Mouse (Mus musculus): Measurements from ENCODE around the gene Ak2.

DNA sequence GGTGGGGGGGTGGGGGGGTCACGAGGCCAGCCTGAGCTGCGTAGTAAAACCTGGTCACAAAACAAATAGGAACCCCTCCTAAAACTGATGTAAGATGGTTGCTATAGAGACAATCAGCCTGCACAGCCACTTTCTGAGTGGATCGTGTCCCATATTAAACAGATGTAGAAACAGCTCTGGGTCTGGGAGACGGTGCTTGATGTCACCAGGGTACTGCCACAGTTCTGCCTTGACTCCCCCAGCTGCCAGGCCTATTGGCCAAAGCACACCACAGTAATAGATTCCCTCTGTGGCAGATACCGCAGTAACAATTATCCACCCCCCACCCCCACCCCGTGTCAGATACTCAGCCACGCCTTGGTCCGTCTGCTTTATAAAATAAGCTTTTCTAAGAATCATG lies 6.6 kb downstream of the Ak2 start:
- TF ChIP-seq GATA1 (IDR thresholded peaks at IDR 0.05; ENCODE audit: borderline replicate concordance, low read length) (no peak), FLI1 (IDR thresholded peaks at IDR 0.05; ENCODE audit: low read length) (no peak)
